Mouse (Mus musculus): ENCODE results near the gene Rabggtb. TPM values are rescaled to one million over a fixed set of nuclear protein-coding genes. Genes with fewer than 3 reads are reported as not detected.

Rabggtb gene
- total and polyA plus RNA-seq, 3 experiments: 223 to 316 (median 256) TPM

GRCm38 (mm10) chr3:153957916-153958315 is 45.1 kb upstream of the Rabggtb start:
- no peaks in the 10 kb centered on the region for H3K27me3 ChIP-seq (replicated peaks)
- DNase-seq (ENCODE audit: extremely low read depth): peak; percentile 96
- peaks cover 14% of the 10 kb centered on the region for H3K9me3 ChIP-seq (replicated peaks; ENCODE audit: low read length)
- no peak overlapping the region for H3K4me2 ChIP-seq (ENCODE audit: insufficient read depth, low read depth, poor library complexity, severe bottlenecking)
- TF ChIP-seq E2F4 (IDR thresholded peaks at IDR 0.05; ENCODE audit: insufficient replicate concordance, low read depth, low read length) (no peak), BHLHE40 (IDR thresholded peaks at IDR 0.05; ENCODE audit: low read depth, low read length) (peak; percentile 50), CHD2 (IDR thresholded peaks at IDR 0.05; ENCODE audit: low read length) (peak; percentile 62; the same call in 1 of the 2 replicates), EP300 (IDR thresholded peaks at IDR 0.05; ENCODE audit: low read length) (peak; percentile 92), CHD1 (IDR thresholded peaks at IDR 0.05; ENCODE audit: low read depth, low read length) (no peak), ZKSCAN1 (IDR thresholded peaks at IDR 0.05; ENCODE audit: borderline replicate concordance, low read depth, low read length) (no peak), MAX (IDR thresholded peaks at IDR 0.05; ENCODE audit: low read length) (peak; percentile 12; the same call in 1 of the 2 replicates), UBTF (IDR thresholded peaks at IDR 0.05; ENCODE audit: low read depth, low read length) (no peak), HCFC1 (IDR thresholded peaks at IDR 0.05; ENCODE audit: low read depth, low read length) (no peak), JUND (conservative IDR thresholded peaks at IDR 0.05; ENCODE audit: low read depth, low read length) (no peak), ELF1 (IDR thresholded peaks at IDR 0.05; ENCODE audit: low read depth, low read length) (no peak), MYC (IDR thresholded peaks at IDR 0.05; ENCODE audit: low read depth, low read length) (no peak), USF2 (conservative IDR thresholded peaks at IDR 0.05; ENCODE audit: low read depth, low read length) (no peak), CTCF (conservative IDR thresholded peaks at IDR 0.05 in 1 of 2, IDR thresholded peaks at IDR 0.05 in 1 of 2; ENCODE audit: low read depth in 2 of 2, low read length in 2 of 2) (no peak), TBP (conservative IDR thresholded peaks at IDR 0.05; ENCODE audit: low read depth, low read length) (no peak), ETS1 (conservative IDR thresholded peaks at IDR 0.05; ENCODE audit: low read depth, low read length) (peak; percentile 80), PAX5 (IDR thresholded peaks at IDR 0.05; ENCODE audit: low read length) (no peak), RCOR1 (conservative IDR thresholded peaks at IDR 0.05; ENCODE audit: low read depth, low read length) (no peak), NELFE (IDR thresholded peaks at IDR 0.05; ENCODE audit: low read depth, low read length) (no peak), GABPA (IDR thresholded peaks at IDR 0.05; ENCODE audit: insufficient replicate concordance, low read depth, low read length) (no peak), ZNF384 (IDR thresholded peaks at IDR 0.05; ENCODE audit: low read depth, low read length) (no peak), SMC3 (IDR thresholded peaks at IDR 0.05; ENCODE audit: low read depth, low read length) (no peak), MEF2A (IDR thresholded peaks at IDR 0.05; ENCODE audit: borderline replicate concordance, low read depth, low read length) (peak; percentile 90), POLR2AphosphoS2 (IDR thresholded peaks at IDR 0.05; ENCODE audit: low read depth, low read length) (no peak), POLR2A (IDR thresholded peaks at IDR 0.05; ENCODE audit: low read depth, low read length) (no peak), MAFK (IDR thresholded peaks at IDR 0.05; ENCODE audit: insufficient replicate concordance, low read length) (no peak), SIN3A (IDR thresholded peaks at IDR 0.05; ENCODE audit: low read length) (peak; percentile 52; the same call in 1 of the 2 replicates), JUN (IDR thresholded peaks at IDR 0.05; ENCODE audit: insufficient read depth, low read depth, low read length) (peak; percentile 25; the same call in 1 of the 2 replicates), ZMIZ1 (IDR thresholded peaks at IDR 0.05; ENCODE audit: low read depth, low read length) (0 out of 2 replicates have a peak, but pooled peaks have one; percentile 23), ZC3H11A (IDR thresholded peaks at IDR 0.05; ENCODE audit: low read depth, low read length) (no peak), TCF12 (IDR thresholded peaks at IDR 0.05; ENCODE audit: low read depth, low read length) (peak; percentile 76; the same call in 1 of the 2 replicates), IRF4 (IDR thresholded peaks at IDR 0.05; ENCODE audit: low read depth, low read length) (no peak; the same call in 1 of the 2 replicates), NRF1 (IDR thresholded peaks at IDR 0.05; ENCODE audit: low read depth, low read length) (no peak), RAD21 (IDR thresholded peaks at IDR 0.05; ENCODE audit: low read depth, low read length) (no peak), MAZ (IDR thresholded peaks at IDR 0.05; ENCODE audit: low read depth, low read length) (peak; percentile 68; the same call in 1 of the 2 replicates), KAT2A (IDR thresholded peaks at IDR 0.05; ENCODE audit: insufficient replicate concordance, low read length) (no peak), USF1 (IDR thresholded peaks at IDR 0.05; ENCODE audit: low read depth, low read length) (no peak), MXI1 (IDR thresholded peaks at IDR 0.05; ENCODE audit: low read depth, low read length) (no peak)
- no peak overlapping the region for H3K9ac ChIP-seq (ENCODE audit: insufficient read depth, low read depth)
- H3K79me2 ChIP-seq (replicated peaks; ENCODE audit: control insufficient read depth, extremely low read depth, insufficient read depth, poor library complexity, severe bottlenecking): no peaks in the 10 kb centered on the region
- in situ Hi-C loops (cut with MboI; ENCODE audit: low pct_ligation_motif_present, low pct_unique_long_range_greater_than_20kb, low sequenced_read_pairs): no loop called here
- H3K27ac ChIP-seq (ENCODE audit: insufficient read depth, low read depth): no peak overlapping the region
- H3K4me1 ChIP-seq (ENCODE audit: control insufficient read depth in 1 of 2, insufficient read depth in 2 of 2): peaks cover 8 to 67% of the 10 kb centered on the region in 2 experiments
- no peaks in the 10 kb centered on the region for H3K36me3 ChIP-seq (replicated peaks in 1 of 2; ENCODE audit: control insufficient read depth in 1 of 2, insufficient read depth in 1 of 2, low read length in 1 of 2)
- dilution Hi-C loops (cut with MboI; ENCODE audit: extremely low pct_ligation_motif_present, extremely low pct_unique_long_range_greater_than_20kb, low sequenced_read_pairs): no loop called here
- H3K4me3 ChIP-seq (replicated peaks in 1 of 3; ENCODE audit: low read depth in 2 of 3, low read length in 2 of 3, poor library complexity in 1 of 3): no peak overlapping the region

Data from CH12.LX (cell line).